Mouse (Mus musculus) left cerebral cortex, adult 11 months (tissue): ENCODE data around the gene Necab2.
A peak's percentile ranks its signal among the peaks of the same experiment; 100 is the strongest.

ENCODE experiments used
- DNase-seq: peaks from one replicate; pipeline ENCODE4 v3.0.0; 2022; ENCODE audit warnings: low spot score

The Necab2 gene

GRCm38 (mm10) chr8:119428350-119428740 is 18.2 kb upstream of the Necab2 start:
- DNase-seq, result no peak

DNA sequence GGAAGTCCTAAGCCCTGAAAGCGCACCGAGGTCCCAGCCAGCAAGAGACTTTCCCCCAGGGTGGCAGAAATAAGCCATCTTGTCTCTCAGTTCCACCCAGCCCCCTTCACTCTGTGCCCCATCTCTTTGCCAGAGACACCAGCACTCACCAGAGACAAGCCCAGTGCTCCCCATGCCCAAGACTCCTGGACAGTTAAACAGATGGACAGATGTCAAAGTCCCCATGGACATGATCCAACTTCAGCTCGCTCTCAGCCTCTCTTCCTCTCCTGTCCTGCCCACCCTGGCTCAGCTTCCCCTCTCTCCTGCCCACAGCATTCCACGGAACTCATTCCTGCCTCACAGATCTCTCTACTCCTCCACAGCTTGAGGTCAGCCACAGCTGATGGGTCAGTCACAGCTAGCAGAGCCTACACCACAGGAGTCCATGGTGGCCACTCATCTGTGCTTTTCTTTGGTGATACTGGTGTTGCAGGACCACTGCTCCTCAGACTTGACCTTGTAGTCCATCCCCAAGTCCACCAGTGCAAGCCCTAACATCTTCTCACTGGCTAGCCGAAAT is 17.7 kb upstream of the Necab2 start:
- no peak for DNase-seq

DNA sequence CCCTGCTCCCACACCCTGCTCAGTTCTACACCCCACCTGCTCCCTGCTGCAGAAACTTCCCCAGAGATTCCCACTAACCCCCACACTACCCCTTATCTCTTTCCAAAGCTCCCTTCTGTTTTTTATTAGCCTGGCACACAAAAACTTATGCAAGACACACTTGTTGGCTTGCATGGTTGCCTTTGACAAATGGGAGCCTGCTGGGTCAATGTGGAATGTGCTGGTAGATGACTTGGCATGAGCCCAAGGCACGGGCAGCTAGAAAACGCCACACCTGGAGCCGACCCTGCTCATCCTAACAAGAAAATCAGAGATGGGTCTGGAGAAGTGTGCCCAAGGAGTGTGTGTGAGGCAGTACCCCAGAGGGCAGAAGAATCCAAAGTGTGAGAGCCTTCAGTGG is 17.0 kb upstream of the Necab2 start:
- no peak for DNase-seq

DNA sequence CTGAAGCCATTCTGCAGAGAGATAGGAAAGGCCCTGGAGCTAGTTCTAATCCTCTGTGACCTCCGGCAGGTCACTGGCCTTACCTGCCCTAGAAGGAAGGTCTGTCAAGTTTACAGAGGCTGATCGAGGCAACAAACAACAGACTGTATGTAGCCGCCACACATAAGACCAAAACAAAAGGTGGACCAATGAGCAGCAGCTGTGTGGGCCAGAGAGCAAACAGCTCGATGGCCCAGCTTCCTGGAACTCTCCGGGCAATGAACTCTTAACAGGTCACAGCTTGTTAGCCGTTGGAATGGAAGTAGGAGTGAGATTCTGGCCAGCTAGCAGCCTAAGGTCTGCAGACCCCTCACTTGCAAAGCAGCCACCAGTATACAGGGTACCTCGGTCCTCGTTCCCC is 16.3 kb upstream of the Necab2 start:
- DNase-seq, result no peak

GRCm38 (mm10) chr8:119430690-119431089 is 15.8 kb upstream of the Necab2 start:
- DNase-seq, result no peak

DNA sequence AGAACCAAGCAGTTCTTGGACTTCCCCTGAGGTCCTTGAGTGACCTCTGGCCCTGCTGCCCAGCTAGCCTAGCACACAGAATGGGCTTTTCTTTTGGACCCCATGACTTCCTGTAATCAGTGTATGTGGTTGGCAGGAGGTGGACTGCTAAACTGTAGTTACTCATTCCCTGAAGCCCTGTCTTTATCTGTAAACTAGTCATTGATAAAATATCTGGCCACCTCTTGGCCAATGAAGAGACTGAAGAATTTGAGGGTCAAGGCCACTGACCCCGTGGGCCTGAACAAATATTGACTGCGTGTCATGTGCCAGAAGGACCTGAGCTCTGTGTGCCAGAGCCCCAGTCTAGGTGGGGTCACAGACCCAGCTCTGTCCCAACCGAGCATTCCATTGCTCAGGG is 14.1 kb upstream of the Necab2 start:
- no peak for DNase-seq

- no peak for DNase-seq
These were observed 12.8 kb upstream of the Necab2 start, which contains the start of gene Osgin1 for GRCm38 (mm10) chr8:119433582-119434174. Osgin1 (plus strand) TSS chr8:119434124.

- no peak for DNase-seq
These were observed 11.9 kb upstream of the Necab2 start for GRCm38 (mm10) chr8:119434569-119434968.

- no peak for DNase-seq
These were observed 11.0 kb upstream of the Necab2 start for GRCm38 (mm10) chr8:119435527-119435926.

DNA sequence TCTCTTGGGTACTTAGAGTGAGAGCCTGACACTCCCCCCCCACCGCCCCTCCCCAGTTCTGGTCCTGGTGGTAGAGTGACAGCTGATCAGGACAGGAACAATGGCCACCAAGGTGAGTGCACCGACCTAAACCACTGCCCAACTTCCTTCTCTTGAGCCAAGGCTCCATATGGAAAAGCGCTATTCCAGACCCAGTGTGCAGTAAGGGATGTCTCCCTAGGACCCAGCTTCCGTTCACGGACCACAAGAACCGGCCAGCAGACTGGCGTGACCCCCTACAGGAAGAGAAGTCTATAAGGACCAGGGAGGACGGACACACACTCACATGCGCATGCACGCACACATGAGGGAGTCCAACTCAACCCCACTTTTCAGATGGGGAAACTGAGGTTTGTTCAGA is 10.2 kb upstream of the Necab2 start:
- DNase-seq, result no peak

DNA sequence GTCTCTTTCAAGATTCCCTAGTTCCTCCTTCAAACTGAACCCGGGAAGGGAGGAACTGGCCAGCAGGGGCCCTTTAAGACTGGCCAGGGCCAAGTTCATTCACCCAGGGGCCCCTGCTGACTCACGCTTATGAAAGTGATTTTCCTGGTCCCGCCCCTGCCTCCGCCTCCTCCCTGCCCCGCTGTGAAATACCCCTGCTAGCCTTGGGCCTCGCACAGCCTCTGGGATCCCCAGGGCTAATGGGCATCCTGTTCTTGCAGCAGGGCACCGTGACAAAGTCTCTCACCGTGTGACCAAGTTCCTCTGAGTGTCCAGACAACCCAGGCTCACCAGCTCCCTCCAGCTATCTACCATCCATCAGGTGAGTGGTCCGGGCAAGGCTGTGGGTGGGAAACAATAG is 9.6 kb upstream of the Necab2 start:
- no peak for DNase-seq

- DNase-seq, result no peak
These were observed 9.0 kb upstream of the Necab2 start for GRCm38 (mm10) chr8:119437506-119437905.

DNA sequence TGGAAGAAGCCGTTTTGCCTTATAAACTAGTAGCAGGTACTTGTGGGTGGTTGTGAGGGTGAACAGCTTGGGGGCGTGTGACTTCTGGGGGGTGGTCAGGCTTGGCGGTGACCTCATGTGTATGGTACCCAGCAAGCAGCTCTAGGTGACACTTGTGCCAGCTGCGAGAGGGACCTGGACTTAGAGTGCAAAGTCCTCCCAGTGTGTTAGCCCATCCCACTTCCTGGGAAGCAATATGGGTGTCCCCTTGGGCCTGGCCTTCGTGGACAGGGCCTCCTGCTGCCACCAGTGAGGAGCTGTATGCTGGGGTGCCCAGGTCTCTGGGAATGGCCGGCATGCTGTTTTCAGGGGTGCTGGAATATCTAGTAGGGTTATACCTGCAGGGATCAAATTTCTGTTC is 7.6 kb upstream of the Necab2 start:
- DNase-seq, result no peak

DNA sequence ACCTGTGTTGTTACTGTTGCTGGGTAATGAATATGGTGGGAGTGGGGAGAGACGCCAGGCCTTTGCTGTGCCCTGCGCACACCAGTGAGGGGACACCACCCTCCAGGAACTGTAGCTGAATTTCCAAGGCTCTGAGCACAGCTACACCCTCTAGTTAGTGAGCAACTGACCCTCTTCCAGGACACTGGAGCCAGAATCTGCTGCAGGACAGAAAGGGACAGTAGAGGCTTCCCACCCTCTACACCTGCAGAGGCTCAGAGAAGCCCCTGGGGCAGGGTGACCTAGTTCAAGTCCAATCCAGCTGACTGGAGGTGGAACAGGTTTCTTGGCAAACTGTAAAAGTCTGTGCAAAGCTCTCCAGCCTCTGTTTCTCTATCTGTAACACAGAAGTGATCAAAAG is 7.1 kb upstream of the Necab2 start:
- DNase-seq, result no peak

DNA sequence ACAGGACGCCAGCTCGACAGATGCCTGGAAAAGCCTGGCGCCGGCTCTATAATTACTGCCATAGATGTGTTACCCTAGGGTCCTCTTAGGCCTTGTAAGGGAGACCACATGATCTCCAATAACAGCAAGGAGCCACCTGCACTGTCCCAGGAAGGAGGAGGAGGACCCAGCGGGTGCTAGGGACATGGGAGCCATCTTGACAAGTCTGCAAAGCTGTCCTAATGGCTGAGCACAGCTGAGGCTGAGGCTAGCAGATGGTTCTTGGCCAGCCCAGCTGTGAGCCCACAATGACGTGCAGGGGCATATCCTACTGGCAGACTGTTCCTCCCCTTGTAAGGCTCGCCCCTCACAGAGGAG is 6.6 kb upstream of the Necab2 start:
- no peak for DNase-seq

DNA sequence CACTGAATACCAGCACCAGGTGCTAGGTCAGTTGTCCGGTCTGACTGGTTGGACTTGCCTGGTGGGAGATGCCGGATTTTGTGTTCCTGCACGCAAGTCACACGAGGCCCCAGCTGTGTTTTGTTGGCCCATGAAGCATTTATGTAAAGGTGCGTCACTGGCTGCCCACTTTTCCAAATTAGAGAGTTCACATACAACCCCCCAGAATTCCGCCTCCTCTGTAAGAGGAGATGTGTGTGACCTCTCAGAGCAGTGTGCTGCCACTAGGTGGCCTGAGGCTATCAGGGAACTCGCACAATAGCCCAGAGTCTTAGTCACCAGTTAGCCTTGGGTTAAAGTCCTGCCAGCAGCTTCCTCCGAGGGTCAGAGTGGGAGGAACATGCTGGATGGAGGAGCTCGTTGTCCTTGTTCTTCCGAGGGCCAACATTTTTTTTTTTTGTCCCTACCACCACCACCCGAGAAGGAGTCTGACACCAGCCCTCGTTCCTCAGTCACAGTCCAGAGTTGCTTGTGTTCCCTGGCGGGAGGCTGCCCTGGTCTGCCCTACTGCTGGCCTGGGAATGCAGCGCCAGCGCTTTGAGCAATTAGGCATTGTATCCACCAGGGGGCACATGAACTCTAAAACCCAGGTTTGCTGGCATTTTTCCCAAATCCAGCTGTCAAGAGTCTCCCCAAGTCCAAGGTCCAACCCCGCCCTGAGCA is 6.1 kb upstream of the Necab2 start:
- no peak for DNase-seq

DNA sequence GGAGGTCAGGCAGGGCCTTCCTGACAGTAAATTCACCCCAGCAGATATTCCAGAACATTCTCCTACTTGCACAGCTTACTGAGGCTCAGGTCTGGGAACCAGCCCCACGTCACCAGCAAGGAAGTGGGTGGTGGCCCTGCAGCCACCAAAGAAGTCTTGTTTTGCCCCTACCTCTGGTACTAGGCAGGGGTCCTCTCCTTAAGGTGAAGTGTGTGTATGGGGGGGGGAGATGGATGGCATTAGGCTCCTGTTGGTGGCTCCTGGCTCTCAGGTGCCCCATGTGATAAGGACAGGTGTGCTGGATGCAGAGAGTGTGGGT is 5.6 kb upstream of the Necab2 start:
- no peak for DNase-seq

- DNase-seq, result no peak
These were observed 4.5 kb upstream of the Necab2 start for GRCm38 (mm10) chr8:119442013-119442412.

DNA sequence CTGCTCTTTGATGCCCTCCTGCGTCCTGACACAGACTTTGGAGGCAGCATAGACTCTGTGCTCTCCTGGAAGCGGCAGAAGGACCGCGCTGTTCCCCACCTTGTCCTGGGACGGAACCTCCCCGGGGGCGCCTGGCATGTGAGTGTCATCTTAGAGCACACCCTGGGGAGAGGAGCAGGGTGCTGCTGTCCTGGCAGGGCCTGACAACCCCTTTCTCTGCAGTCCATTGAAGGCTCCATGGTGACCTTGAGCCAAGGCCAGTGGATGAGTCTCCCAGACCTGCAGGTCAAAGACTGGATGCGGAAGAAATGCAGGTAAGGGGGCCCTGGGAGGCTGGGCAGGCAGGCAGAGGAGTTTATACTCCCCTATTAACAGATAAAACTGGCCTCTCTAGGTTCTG is 3.5 kb upstream of the Necab2 start:
- DNase-seq, result no peak

DNA sequence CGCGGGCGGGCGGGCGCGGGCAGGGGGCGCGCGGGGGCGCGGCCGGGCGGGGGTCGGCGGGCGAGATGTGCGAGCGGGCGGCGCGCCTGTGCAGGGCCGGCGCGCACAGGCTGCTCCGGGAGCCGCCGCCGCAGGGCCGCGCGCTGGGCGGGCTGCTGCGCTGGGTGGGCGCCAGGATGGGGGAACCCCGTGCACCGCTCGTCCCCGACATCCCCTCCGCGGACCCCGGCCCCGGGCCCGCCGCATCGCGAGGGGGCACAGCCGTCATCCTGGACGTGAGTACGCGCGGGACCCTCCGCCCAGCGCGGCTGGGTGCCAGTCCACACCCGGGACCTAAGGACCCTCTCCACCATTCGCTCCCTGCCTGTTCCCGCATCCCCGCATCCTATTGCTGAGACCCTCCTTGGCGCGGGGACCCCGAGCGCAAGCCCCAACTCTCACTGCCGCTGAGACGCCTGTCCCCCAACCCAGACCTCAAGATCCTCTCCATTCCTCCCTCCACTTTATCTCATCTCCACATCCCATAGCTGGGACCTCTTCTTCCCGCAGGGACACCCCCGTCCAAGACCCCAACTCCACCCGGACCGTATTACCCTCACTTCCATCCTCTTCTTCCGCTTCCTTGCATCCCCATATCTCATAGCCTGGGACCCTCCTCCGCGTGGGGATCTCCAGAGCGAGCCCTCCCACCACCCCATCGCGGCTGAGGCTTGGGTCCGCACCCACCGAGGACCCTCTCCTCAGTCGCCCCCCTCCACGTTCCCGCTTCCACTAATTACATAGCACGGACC is 666 bp downstream of the Necab2 start:
- no peak for DNase-seq

- no peak for DNase-seq
These were observed 1.3 kb downstream of the Necab2 start for GRCm38 (mm10) chr8:119447781-119448170.

- peak; percentile 58 for DNase-seq
These were observed 3.1 kb downstream of the Necab2 start for GRCm38 (mm10) chr8:119449627-119450026.

- DNase-seq, result no peak
These were observed 4.6 kb downstream of the Necab2 start for GRCm38 (mm10) chr8:119451131-119451530.
